Mouse (Mus musculus) lung, adult 2 months (tissue): Measurements from ENCODE around the gene Gdpd1.

ENCODE experiments used
- CTCF ChIP-seq: fragments of 200-500 bp; IDR thresholded peaks from 2 replicates; pipeline ENCODE4 v1.5.1; 2011; ENCODE audit warnings: mild to moderate bottlenecking, low read length, control low read depth; ENCODE audit not compliant: insufficient read depth
- POLR2A ChIP-seq: fragments of 200-500 bp; IDR thresholded peaks from 2 replicates; pipeline ENCODE4 v1.6.1; 2011; ENCODE audit warnings: low read depth, mild to moderate bottlenecking, control low read depth, low read length, borderline replicate concordance; ENCODE audit errors: extremely low read depth

DNA sequence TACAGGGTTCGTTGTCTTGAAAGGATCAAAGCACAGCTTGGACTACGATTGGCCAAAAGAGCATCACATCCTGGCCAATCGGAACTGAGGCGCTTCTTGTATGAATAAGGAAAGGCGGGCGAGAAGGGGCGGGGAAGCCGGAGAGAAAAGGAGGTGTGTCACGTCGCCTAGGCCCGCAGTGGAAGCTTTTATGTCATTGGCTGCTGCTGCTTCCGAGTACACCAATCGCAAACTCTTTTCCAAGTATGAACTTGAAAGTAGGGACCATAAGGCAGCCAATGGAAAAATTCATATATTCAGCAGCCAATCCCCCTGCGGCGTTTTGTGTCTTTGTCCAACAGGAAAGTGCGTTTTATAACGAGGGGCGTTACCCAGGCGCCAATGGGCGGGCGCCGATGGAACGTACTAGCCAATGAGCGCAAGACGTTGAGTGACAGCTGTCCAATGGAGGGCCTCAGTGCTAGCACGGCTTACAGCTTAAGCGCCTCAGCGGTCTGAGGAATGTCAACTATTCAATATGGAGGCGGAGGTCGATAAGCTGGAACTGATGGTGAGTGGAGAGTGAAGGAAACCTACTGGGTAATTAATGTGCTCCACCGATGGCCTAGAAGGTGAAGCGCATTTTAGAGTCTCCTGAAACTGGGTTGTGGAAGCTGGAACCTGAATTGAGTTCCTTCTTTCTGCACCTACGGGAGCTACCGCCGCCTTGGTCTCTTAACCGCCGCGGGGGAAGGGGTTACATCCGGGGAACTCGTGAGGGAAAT lies 35.1 kb upstream of the Gdpd1 start, which contains the start of gene Ska2:
- TF ChIP-seq CTCF (no peak), POLR2A (peak; percentile 46; the same call in 1 of the 2 replicates)
